Mouse (Mus musculus): ENCODE data around the gene Gm12185.
"Not testable (repeated sequence)": the region's sequence is repeated elsewhere in the genome, so short reads cannot be mapped to it uniquely, and the experiment has no call there.

Gm12185 gene

GRCm38 (mm10) chr11:48991740-48992520 is at the start of gene Gm12185:
Gm12185 (minus strand) TSS chr11:48992226.
- not testable (repeated sequence) for ATAC-seq (ENCODE audit: low TSS enrichment)

GRCm38 (mm10) chr11:49012074-49012473 is 20.0 kb upstream of the Gm12185 start:
- ATAC-seq (ENCODE audit: low TSS enrichment), result not testable (repeated sequence)

- not testable (repeated sequence) for ATAC-seq (ENCODE audit: low TSS enrichment)
Measured at GRCm38 (mm10) chr11:49006785-49007184, 14.8 kb upstream of the Gm12185 start.

- not testable (repeated sequence) for ATAC-seq (ENCODE audit: low TSS enrichment)
Measured at GRCm38 (mm10) chr11:49006317-49006716, 14.3 kb upstream of the Gm12185 start.

GRCm38 (mm10) chr11:49000411-49000810 is 8.4 kb upstream of the Gm12185 start:
- not testable (repeated sequence) for ATAC-seq (ENCODE audit: low TSS enrichment)

- not testable (repeated sequence) for ATAC-seq (ENCODE audit: low TSS enrichment)
Measured at GRCm38 (mm10) chr11:48994018-48994417, 2.0 kb upstream of the Gm12185 start, which contains the start of gene Tgtp1. Tgtp1 (minus strand) TSS chr11:48994172.

GRCm38 (mm10) chr11:48993296-48993695 is 1.3 kb upstream of the Gm12185 start:
- not testable (repeated sequence) for ATAC-seq (ENCODE audit: low TSS enrichment)

GRCm38 (mm10) chr11:48989981-48990380 is 2.0 kb downstream of the Gm12185 start:
- not testable (repeated sequence) for ATAC-seq (ENCODE audit: low TSS enrichment)

GRCm38 (mm10) chr11:48988219-48988618 is 3.8 kb downstream of the Gm12185 start:
- ATAC-seq (ENCODE audit: low TSS enrichment), result not testable (repeated sequence)

GRCm38 (mm10) chr11:48982848-48983247 is 9.2 kb downstream of the Gm12185 start:
- not testable (repeated sequence) for ATAC-seq (ENCODE audit: low TSS enrichment)

- not testable (repeated sequence) for ATAC-seq (ENCODE audit: low TSS enrichment)
Measured at GRCm38 (mm10) chr11:48980052-48980451, 12.0 kb downstream of the Gm12185 start.

GRCm38 (mm10) chr11:48979251-48979650 is 12.8 kb downstream of the Gm12185 start, which contains the start of gene 9930111J21Rik1:
9930111J21Rik1 (minus strand) TSS chr11:48979398.
- ATAC-seq (ENCODE audit: low TSS enrichment), result not testable (repeated sequence)

GRCm38 (mm10) chr11:48978240-48978939 is 13.6 kb downstream of the Gm12185 start, which contains the start of gene Olfr56:
Olfr56 (plus strand) TSS chr11:48978889.
- not testable (repeated sequence) for ATAC-seq (ENCODE audit: low TSS enrichment)

- ATAC-seq (ENCODE audit: low TSS enrichment), result not testable (repeated sequence)
Measured at GRCm38 (mm10) chr11:48974686-48975085, 17.3 kb downstream of the Gm12185 start.

- ATAC-seq (ENCODE audit: low TSS enrichment), result not testable (repeated sequence)
Measured at GRCm38 (mm10) chr11:48946090-48946489, 45.9 kb downstream of the Gm12185 start, which contains the start of gene Psme2b. Psme2b (minus strand) TSS chr11:48946190.

- ATAC-seq (ENCODE audit: low TSS enrichment), result not testable (repeated sequence)
Measured at GRCm38 (mm10) chr11:48939286-48939685, 52.7 kb downstream of the Gm12185 start.

GRCm38 (mm10) chr11:48935291-48935690 is 56.7 kb downstream of the Gm12185 start:
- not testable (repeated sequence) for ATAC-seq (ENCODE audit: low TSS enrichment)

GRCm38 (mm10) chr11:48933923-48934322 is 58.1 kb downstream of the Gm12185 start:
- ATAC-seq (ENCODE audit: low TSS enrichment), result not testable (repeated sequence)

- ATAC-seq (ENCODE audit: low TSS enrichment), result not testable (repeated sequence)
Measured at GRCm38 (mm10) chr11:48933422-48933821, 58.6 kb downstream of the Gm12185 start.

- not testable (repeated sequence) for ATAC-seq (ENCODE audit: low TSS enrichment)
Measured at GRCm38 (mm10) chr11:48928068-48928467, 64.0 kb downstream of the Gm12185 start.

- ATAC-seq (ENCODE audit: low TSS enrichment), result not testable (repeated sequence)
Measured at GRCm38 (mm10) chr11:48926437-48926836, 65.6 kb downstream of the Gm12185 start.

- ATAC-seq (ENCODE audit: low TSS enrichment), result not testable (repeated sequence)
Measured at GRCm38 (mm10) chr11:48923818-48924217, 68.2 kb downstream of the Gm12185 start.

All from frontal cortex, adult (tissue).